Mouse (Mus musculus) thymus, postnatal 14 days (tissue): ENCODE measurements at regions not wholly inside any gene's neighbourhood (a gene's known extent, or its start where the extent isn't known, plus 50 kb on each side); places are given as distances from the start of the nearest gene placed in this dataset.

Experiments used
- DNase-seq: peaks from one replicate; pipeline ENCODE4 v3.0.0; 2021

GRCm38 (mm10) chr11:20463173-20463681 lies 79.8 kb upstream of the Sertad2 start:
- DNase-seq: no peak

GRCm38 (mm10) chr11:20464564-20464963 lies 78.5 kb upstream of the Sertad2 start:
- no peak for DNase-seq

GRCm38 (mm10) chr11:20466591-20466990 lies 76.5 kb upstream of the Sertad2 start:
- DNase-seq: no peak

DNA sequence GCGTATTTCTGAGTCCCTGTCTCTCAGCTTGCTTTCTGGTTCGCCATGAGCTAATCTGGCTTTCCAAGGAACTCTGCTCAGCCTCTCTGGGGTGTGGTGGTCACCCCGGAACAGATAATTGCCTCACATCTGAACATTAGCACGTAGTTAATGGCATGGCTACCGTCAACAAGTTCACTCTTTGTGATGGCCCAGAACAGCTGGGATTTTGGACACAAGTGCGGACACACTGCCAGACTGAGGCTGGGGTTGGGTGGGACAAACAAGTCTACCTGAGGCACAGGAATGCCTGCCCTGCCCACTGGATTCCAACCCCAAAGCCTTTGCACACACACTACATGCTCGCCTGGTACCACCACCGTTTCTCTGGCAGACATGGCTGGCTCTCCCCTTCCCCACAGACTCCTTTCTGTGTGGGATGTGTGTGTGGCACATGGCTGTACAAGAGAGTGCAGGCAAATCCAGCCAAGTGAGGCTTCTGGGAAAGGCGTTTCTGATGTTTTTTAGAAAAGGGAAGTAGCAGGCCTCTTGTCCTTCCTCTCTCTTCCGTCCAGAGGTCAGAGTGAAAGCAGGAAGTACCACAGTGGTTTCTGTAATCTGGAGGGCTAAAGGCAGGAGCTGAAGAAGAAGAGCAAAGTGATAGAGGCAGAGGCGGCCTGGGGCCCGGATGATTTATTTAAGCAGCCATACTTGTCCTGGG lies 74.6 kb upstream of the Sertad2 start:
- no peak for DNase-seq

DNA sequence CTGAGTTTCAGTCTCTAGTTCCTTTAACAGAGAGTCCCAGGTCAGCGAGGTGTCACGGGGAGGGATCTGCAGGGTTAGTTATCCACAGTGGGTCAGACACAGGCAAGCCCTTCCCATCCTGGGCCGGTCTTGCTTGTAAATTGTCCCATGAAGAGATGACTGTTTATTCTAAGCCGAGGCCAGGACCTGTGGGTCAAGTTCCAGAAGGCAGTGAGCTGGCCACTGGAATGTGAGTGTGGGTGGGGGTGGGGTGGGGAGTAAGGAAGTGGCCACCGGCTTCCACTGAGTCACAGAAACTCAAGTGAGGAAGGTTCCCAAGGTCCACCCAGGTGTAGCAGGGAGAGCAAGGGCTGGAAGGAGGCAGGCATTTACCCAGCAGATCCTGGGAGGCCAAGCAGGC lies 73.7 kb upstream of the Sertad2 start:
- no peak for DNase-seq

DNA sequence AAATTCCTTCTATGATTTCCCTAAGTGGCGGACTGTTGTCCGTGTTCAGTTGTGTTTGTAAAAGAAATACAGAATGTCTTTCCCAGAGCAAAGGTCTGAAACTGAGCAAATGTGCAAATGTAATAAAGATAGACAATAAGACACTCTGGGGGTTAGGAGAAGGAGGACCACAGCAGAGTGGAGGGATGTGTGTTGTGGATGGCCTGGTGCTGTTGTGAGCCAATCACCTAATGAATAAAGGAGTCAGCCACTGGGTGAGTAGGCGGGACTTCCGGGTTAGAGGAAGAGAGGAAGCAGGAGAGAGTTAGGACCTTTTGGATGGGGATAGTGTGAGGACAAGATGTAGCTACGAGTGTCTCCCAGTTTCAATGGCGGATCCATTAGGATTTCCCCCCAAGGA lies 72.7 kb upstream of the Sertad2 start:
- DNase-seq: no peak

DNA sequence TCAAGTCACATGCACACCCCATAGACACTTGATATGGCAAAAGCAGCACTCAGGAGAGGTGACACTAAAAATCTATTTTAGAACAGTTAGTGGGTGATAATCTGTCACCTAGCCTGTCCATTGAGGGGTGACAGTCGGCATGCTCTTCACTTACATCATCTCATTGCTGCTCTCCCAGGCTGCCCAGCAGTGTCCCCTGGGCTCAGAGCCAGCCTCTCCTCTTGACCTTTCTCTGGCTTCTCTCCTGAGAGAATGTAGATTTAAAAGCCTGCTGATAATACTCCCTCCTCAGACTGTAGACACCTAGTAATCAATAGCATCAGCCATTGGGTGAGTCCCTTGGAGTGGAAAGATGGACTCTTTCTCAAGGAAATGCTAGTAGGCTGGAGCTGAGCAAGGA lies 70.7 kb upstream of the Sertad2 start:
- no peak for DNase-seq

DNA sequence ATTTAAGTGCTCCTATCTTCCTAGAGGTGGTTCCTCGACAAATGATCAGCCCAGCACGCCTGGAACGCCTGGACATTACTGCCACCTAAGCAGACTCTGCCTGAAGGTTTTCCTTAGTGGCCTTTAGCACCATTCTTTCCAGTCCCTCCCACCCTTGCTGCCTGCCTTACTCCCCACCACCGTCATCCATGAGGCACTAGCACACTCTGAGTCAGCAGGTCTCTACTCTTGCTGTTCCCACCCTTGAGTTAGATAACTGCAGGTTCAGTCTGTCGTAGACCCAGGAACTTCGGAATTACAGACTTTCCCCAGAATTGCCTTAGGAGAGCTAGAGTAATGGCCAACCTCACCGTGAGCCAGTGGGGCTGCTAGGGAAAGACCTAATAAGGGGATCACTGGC lies 67.4 kb upstream of the Sertad2 start:
- DNase-seq: no peak

DNA sequence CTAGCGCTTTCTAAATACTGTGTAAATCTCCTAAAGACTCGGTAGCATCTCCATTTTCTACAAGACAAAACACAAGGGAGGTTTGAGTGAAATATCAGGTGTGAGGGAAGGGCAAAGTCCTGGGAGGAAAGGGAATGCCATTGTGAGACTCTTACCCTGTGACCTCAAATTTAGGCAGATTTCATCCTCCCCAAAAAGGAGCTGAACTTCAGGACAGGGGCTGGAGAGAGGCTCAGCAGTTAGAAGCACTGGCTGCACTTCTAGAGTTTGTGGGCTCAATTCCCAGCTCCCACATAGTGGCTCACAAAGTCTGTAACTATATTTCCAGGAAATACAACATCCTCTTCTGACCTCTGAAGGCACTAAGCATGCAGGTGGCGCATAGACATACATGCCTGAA lies 66.6 kb upstream of the Sertad2 start:
- DNase-seq: no peak

DNA sequence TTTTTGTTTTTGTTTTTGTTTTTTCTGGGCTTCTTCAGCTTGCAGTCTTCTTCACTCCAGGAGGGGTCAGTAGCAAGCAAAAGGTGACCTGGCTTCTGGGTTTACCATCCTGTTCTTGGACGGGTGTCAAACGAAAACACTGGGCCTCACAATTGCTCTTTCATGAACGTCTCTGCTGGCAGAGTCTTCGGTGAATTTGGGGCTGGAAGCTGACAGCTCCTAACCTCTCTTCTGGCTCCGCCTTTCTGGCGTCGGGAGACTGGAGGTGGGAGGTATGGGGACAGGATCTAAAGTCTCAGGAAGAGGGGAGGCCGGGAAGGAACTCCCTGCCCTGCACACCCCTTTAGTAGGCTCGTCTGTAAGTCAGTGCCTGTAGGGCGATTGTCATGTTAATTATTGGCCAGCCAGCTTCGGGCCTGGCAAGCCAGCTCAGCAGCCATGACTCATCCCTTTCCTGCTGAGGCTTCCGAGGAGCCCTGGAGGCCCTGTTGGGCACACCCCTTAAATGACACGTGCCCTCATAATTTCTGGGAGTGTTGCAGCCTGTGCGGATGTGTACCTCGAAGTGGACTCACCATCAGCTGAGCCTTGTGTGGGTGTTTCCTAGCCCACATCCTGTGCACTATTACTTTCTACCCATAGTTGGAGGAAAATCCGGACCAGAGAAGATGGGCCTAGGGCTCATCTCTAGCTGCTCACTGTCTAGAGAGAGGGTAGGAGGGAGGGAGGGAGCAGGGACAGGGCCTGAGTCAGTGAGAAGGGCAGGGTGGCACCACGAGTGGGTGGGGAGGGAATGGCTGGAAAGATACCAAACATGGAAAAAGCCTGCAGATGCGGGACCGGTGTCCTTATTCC lies 65.6 kb upstream of the Sertad2 start:
- DNase-seq: peak; percentile 10

GRCm38 (mm10) chr11:20480632-20481031 lies 62.4 kb upstream of the Sertad2 start:
- no peak for DNase-seq

DNA sequence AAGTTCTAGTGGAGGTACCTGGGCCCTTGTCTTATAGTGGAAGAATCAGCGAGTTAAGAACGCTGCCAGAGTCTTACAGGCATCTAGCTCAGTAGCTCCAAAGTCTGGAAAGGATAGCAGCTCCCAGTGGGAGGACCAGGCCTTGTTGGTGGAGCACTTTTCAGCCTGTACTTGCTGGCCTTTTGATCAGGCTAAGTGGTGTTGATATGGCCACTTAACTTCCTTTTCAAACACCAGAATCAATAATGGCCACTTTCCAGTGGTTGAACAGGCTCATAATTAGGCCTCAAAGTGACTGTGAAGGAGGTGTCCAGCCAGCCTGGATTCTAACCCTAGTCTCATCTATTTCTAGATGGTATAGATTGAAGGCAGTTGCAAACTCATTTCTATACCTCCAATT lies 57.7 kb upstream of the Sertad2 start:
- DNase-seq: no peak
